Mouse (Mus musculus): ENCODE results near the gene Izumo4. TPM values are rescaled to one million over a fixed set of nuclear protein-coding genes. Genes with fewer than 3 reads are reported as not detected.
A peak's percentile ranks its signal among the peaks of the same experiment; 100 is the strongest.

The Izumo4 gene
- polyA plus RNA-seq, 1 experiment from 2014 or later = 16.7 TPM

GRCm38 (mm10) chr10:80692249-80693165, 9.5 kb upstream of the Izumo4 start:
- Histone ChIP-seq H3K27ac (ENCODE audit: low read length) (no peak overlapping the region), H3K9ac (replicated peaks; ENCODE audit: low read depth, low read length) (no peak overlapping the region), H3K36me3 (ENCODE audit: control insufficient read depth, insufficient read depth, low read length) (peaks cover 26% of the 10 kb centered on the region), H3K4me3 (ENCODE audit: low read depth, low read length) (no peak overlapping the region), H3K9me3 (ENCODE audit: control insufficient read depth, low read depth, low read length) (no peaks in the 10 kb centered on the region), H3K4me2 (replicated peaks; ENCODE audit: low read depth, low read length) (no peak overlapping the region), H3K27me3 (ENCODE audit: control insufficient read depth, insufficient read depth, low read length) (no peaks in the 10 kb centered on the region), H3K4me1 (ENCODE audit: control insufficient read depth, insufficient read depth, low read length) (peaks cover 3% of the 10 kb centered on the region)
- 78% methylated on average over 14 of the region's 14 CpGs for WGBS
- ATAC-seq (ENCODE audit: insufficient number of reproducible peaks, insufficient read depth, low FRiP score, low read depth) = no peak

GRCm38 (mm10) chr10:80693401-80694045, 8.5 kb upstream of the Izumo4 start:
- H3K27me3 ChIP-seq (ENCODE audit: control insufficient read depth, insufficient read depth, low read length) = no peaks in the 10 kb centered on the region
- no peak overlapping the region for H3K4me2 ChIP-seq (replicated peaks; ENCODE audit: low read depth, low read length)
- peaks cover 25% of the 10 kb centered on the region for H3K36me3 ChIP-seq (ENCODE audit: control insufficient read depth, insufficient read depth, low read length)
- no peak overlapping the region for H3K27ac ChIP-seq (ENCODE audit: low read length)
- 93% methylated on average over 12 of the region's 12 CpGs for WGBS
- H3K9ac ChIP-seq (replicated peaks; ENCODE audit: low read depth, low read length) = no peak overlapping the region
- H3K9me3 ChIP-seq (ENCODE audit: control insufficient read depth, low read depth, low read length) = no peaks in the 10 kb centered on the region
- H3K4me3 ChIP-seq (ENCODE audit: low read depth, low read length) = no peak overlapping the region
- H3K4me1 ChIP-seq (ENCODE audit: control insufficient read depth, insufficient read depth, low read length) = peaks cover 3% of the 10 kb centered on the region
- no peak for ATAC-seq (ENCODE audit: insufficient number of reproducible peaks, insufficient read depth, low FRiP score, low read depth)

GRCm38 (mm10) chr10:80694159-80694938, 7.6 kb upstream of the Izumo4 start:
- H3K36me3 ChIP-seq (ENCODE audit: control insufficient read depth, insufficient read depth, low read length) = peaks cover 21% of the 10 kb centered on the region
- no peak overlapping the region for H3K4me2 ChIP-seq (replicated peaks; ENCODE audit: low read depth, low read length)
- no peak overlapping the region for H3K27ac ChIP-seq (ENCODE audit: low read length)
- H3K4me1 ChIP-seq (ENCODE audit: control insufficient read depth, insufficient read depth, low read length) = peaks cover 3% of the 10 kb centered on the region
- H3K27me3 ChIP-seq (ENCODE audit: control insufficient read depth, insufficient read depth, low read length) = no peaks in the 10 kb centered on the region
- H3K9me3 ChIP-seq (ENCODE audit: control insufficient read depth, low read depth, low read length) = no peaks in the 10 kb centered on the region
- H3K4me3 ChIP-seq (ENCODE audit: low read depth, low read length) = no peak overlapping the region
- ATAC-seq (ENCODE audit: insufficient number of reproducible peaks, insufficient read depth, low FRiP score, low read depth) = no peak
- H3K9ac ChIP-seq (replicated peaks; ENCODE audit: low read depth, low read length) = no peak overlapping the region
- 89% methylated on average over 13 of the region's 13 CpGs for WGBS

GRCm38 (mm10) chr10:80695186-80695585, 6.8 kb upstream of the Izumo4 start:
- Histone ChIP-seq H3K4me2 (replicated peaks; ENCODE audit: low read depth, low read length) (no peak overlapping the region), H3K4me1 (ENCODE audit: control insufficient read depth, insufficient read depth, low read length) (peaks cover 8% of the 10 kb centered on the region), H3K36me3 (ENCODE audit: control insufficient read depth, insufficient read depth, low read length) (peaks cover 13% of the 10 kb centered on the region), H3K27me3 (ENCODE audit: control insufficient read depth, insufficient read depth, low read length) (no peaks in the 10 kb centered on the region), H3K9me3 (ENCODE audit: control insufficient read depth, low read depth, low read length) (no peaks in the 10 kb centered on the region), H3K4me3 (ENCODE audit: low read depth, low read length) (no peak overlapping the region), H3K9ac (replicated peaks; ENCODE audit: low read depth, low read length) (no peak overlapping the region), H3K27ac (ENCODE audit: low read length) (peak overlapping the region; percentile 21; the same call in 1 of the 2 replicates)
- 65% methylated on average over 2 of the region's 2 CpGs for WGBS
- no peak for ATAC-seq (ENCODE audit: insufficient number of reproducible peaks, insufficient read depth, low FRiP score, low read depth)

GRCm38 (mm10) chr10:80695801-80696501, 6.0 kb upstream of the Izumo4 start:
- H3K4me3 ChIP-seq (ENCODE audit: low read depth, low read length) = no peak overlapping the region

GRCm38 (mm10) chr10:80696502-80697392, 5.2 kb upstream of the Izumo4 start:
- Histone ChIP-seq H3K4me3 (ENCODE audit: low read depth, low read length) (no peak overlapping the region), H3K4me2 (replicated peaks; ENCODE audit: low read depth, low read length) (no peak overlapping the region), H3K27me3 (ENCODE audit: control insufficient read depth, insufficient read depth, low read length) (no peaks in the 10 kb centered on the region), H3K9ac (replicated peaks; ENCODE audit: low read depth, low read length) (no peak overlapping the region), H3K4me1 (ENCODE audit: control insufficient read depth, insufficient read depth, low read length) (peaks cover 17% of the 10 kb centered on the region), H3K27ac (ENCODE audit: low read length) (peak overlapping the region; percentile 59; the same call in 1 of the 2 replicates), H3K36me3 (ENCODE audit: control insufficient read depth, insufficient read depth, low read length) (peaks cover 4% of the 10 kb centered on the region; the same call in 1 of the 2 replicates), H3K9me3 (ENCODE audit: control insufficient read depth, low read depth, low read length) (no peaks in the 10 kb centered on the region)
- 58% methylated on average over 11 of the region's 12 CpGs for WGBS
- no peak for ATAC-seq (ENCODE audit: insufficient number of reproducible peaks, insufficient read depth, low FRiP score, low read depth)

More at GRCm38 (mm10) chr10:80695801-80696501, 6.0 kb upstream of the Izumo4 start:
- Histone ChIP-seq H3K9me3 (ENCODE audit: control insufficient read depth, low read depth, low read length) (no peaks in the 10 kb centered on the region), H3K4me2 (replicated peaks; ENCODE audit: low read depth, low read length) (no peak overlapping the region), H3K27ac (ENCODE audit: low read length) (peak overlapping the region; percentile 59; the same call in 1 of the 2 replicates), H3K4me1 (ENCODE audit: control insufficient read depth, insufficient read depth, low read length) (peaks cover 15% of the 10 kb centered on the region), H3K9ac (replicated peaks; ENCODE audit: low read depth, low read length) (no peak overlapping the region), H3K36me3 (ENCODE audit: control insufficient read depth, insufficient read depth, low read length) (peaks cover 7% of the 10 kb centered on the region), H3K27me3 (ENCODE audit: control insufficient read depth, insufficient read depth, low read length) (no peaks in the 10 kb centered on the region)
- WGBS = 57% methylated on average over 10 of the region's 10 CpGs
- no peak for ATAC-seq (ENCODE audit: insufficient number of reproducible peaks, insufficient read depth, low FRiP score, low read depth)

GRCm38 (mm10) chr10:80697393-80697787, 4.6 kb upstream of the Izumo4 start:
- Histone ChIP-seq H3K4me2 (replicated peaks; ENCODE audit: low read depth, low read length) (no peak overlapping the region), H3K27me3 (ENCODE audit: control insufficient read depth, insufficient read depth, low read length) (no peaks in the 10 kb centered on the region), H3K4me3 (ENCODE audit: low read depth, low read length) (no peak overlapping the region), H3K4me1 (ENCODE audit: control insufficient read depth, insufficient read depth, low read length) (peaks cover 17% of the 10 kb centered on the region), H3K9me3 (ENCODE audit: control insufficient read depth, low read depth, low read length) (no peaks in the 10 kb centered on the region), H3K9ac (replicated peaks; ENCODE audit: low read depth, low read length) (no peak overlapping the region), H3K27ac (ENCODE audit: low read length) (no peak overlapping the region; the same call in 1 of the 2 replicates), H3K36me3 (ENCODE audit: control insufficient read depth, insufficient read depth, low read length) (peaks cover 4% of the 10 kb centered on the region; the same call in 1 of the 2 replicates)
- WGBS = 91% methylated on average over 8 of the region's 8 CpGs
- ATAC-seq (ENCODE audit: insufficient number of reproducible peaks, insufficient read depth, low FRiP score, low read depth) = no peak
